Mouse (Mus musculus) embryo, embryonic 11.5 days (tissue): ENCODE measurements at regions not wholly inside any gene's neighbourhood (a gene's known extent, or its start where the extent isn't known, plus 50 kb on each side); places are given as distances from the start of the nearest gene placed in this dataset.

Source experiments
- DNase-seq: peaks from one replicate; pipeline ENCODE4 v3.0.0-alpha.2; 2012; ENCODE audit warnings: low read depth, low spot score

DNA sequence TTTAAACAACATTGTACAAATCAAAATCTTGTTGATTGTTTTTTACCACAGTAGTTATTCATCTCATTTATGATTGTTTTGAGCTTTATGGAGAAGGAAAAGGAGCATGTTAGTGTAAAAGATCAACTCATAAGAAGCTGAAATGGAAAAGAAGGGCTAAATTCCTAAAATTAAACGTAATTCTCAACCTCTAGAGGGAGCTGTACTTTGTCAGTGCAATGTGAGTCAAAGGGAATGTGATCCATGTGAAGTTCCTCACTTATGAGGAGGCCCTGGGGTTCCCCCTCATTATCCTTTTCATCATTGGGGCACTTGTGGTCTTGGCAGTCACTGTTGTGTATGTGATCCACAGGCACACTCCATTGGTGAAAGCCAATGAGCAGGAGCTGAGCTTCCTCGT lies 54.0 kb upstream of the Vmn2r7 start:
- DNase-seq, result no peak

DNA sequence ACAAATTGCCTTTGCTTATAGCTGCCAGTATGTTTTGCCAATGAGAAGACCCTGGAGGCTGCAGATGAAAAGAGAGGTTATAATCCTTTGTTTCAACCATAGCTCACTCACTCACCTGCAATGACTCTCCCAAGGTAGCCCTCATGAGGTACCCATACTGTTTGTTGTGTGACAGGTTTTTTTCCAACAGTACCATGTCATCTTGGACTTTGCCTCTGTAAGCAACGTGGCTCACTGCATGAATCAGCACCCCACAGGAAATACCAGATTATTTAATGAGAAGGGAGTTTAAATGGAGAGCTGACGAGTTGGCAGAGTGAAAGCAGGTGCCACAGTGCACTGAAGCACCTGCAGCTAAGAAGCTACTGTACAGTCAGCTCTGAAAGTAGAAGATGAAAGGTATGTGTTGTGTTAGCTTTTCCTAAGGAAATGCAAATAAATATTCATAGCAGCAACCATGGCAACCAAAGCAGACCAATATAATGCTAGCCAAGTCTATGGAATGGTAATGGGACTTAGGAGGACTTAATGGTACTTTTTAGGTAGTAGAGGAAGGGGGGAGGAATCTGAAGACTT lies 56.8 kb upstream of the Vmn2r7 start:
- DNase-seq, result no peak

DNA sequence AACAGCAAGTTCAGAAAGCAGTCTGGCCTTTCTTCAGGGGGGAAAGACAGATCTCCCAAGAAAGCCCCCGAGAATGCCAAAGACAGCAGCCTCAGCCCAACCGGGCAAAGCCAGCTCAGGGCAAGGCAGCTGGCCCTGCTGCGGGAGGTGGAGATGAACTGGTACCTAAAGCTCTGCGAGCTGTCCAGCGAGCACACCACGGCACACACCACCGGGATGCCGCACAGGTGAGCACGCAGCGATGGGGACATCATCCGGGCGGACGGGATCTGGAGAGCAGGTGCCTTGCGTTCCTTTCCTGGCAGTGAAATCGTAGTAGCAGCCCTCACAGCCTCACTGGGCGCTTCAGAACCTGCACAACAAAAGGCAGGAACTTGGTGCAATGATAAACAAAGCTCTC lies 104.7 kb upstream of the Vmn2r7 start:
- DNase-seq, result no peak

GRCm38 (mm10) chr3:64964667-64965415 lies 120.3 kb upstream of the Vmn2r7 start:
- DNase-seq, result no peak

DNA sequence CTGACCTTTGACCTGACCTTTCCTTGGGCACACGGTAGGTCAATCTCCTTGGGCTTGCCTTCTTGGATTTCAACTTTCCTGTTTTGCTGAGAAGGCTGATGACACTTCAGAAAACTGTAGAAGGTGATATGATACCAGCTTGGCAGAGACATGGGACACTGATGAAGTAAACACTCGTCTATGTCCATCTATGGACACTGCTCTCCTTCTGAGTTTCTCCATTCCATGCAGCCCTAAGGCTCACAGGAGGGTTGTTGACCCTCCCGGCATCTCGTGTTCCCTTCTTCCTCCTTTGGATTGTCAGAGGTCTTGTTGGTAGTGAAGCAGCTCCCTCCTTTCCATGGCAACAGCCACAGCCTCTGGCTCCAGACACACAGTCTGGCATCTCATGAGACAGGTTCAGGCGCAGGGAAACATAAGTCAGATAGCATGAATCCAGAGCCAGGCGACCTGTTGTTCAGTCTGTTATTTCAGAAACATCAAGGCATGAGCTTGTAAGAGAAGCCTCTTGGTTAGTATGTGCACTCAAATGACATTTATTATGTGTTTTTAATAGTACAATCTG lies 120.9 kb upstream of the Vmn2r7 start:
- DNase-seq, result no peak

DNA sequence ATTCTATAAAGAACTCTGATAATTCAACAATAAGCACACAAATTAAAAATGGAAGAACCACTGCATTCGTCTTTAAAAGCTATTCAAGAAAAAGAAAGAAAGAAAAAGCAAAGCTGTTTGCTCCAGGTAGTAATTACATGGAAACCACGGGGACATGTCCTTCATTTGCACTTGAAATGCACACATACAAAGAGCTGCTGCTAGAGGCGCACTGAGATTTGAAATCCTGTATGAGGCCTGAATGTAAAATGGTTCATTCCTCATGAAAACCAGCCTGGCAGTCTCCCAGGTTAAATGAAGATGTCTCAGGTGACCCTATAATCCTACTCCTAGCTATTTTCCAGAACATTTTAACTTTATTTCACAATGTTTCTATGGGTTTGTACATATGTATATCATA lies 123.7 kb upstream of the Vmn2r7 start:
- DNase-seq, result no peak

DNA sequence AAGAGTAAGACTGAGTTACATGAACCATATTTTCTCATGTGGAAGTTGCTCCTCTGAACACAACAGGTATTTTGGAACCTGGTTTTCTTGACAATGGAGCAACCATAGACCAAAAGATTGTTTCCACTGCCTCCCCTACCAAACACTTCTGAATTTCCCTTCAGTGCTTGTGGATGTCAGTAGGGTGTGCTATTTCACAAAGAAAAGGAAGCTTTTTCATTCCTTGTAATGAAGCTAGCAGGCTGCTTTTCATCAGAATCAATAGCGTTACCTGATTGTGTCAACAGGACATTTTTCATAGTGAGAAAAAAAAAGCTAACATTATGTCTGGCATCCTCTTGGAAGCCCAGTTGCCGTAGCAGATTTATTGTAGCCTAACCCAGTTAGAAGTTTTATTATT lies 124.8 kb upstream of the Kcnab1 start:
- no peak for DNase-seq

DNA sequence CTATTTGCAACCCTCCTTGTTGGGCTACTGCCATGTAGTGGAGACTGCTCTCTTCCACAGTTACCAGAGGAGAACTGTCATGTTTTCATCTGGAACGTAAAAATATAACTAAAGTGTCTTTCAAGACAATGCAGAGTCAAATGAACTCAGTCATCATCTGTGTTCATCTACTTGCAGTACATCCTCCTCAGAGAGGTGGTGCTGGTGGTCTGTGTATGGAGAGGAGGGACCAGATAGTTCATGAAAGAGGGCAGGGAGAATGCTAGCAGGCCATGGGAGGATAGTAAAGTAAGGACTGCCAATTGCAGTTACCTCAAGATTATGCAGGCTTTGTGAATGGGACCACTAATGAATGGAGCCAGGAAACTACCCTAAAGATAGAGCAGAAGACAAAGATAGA lies 121.5 kb upstream of the Kcnab1 start:
- no peak for DNase-seq

- no peak for DNase-seq
Measured at GRCm38 (mm10) chr3:64996451-64996850, 112.7 kb upstream of the Kcnab1 start.

- no peak for DNase-seq
Measured at GRCm38 (mm10) chr3:64997552-64997951, 111.6 kb upstream of the Kcnab1 start.

- no peak for DNase-seq
Measured at GRCm38 (mm10) chr3:65001131-65001530, 108.1 kb upstream of the Kcnab1 start.

GRCm38 (mm10) chr3:65002578-65002977 lies 106.6 kb upstream of the Kcnab1 start:
- no peak for DNase-seq

- no peak for DNase-seq
Measured at GRCm38 (mm10) chr3:65006127-65006526, 103.1 kb upstream of the Kcnab1 start.

- DNase-seq, result no peak
Measured at GRCm38 (mm10) chr3:65006565-65006964, 102.6 kb upstream of the Kcnab1 start.

GRCm38 (mm10) chr3:65023876-65024275 lies 85.3 kb upstream of the Kcnab1 start:
- no peak for DNase-seq

DNA sequence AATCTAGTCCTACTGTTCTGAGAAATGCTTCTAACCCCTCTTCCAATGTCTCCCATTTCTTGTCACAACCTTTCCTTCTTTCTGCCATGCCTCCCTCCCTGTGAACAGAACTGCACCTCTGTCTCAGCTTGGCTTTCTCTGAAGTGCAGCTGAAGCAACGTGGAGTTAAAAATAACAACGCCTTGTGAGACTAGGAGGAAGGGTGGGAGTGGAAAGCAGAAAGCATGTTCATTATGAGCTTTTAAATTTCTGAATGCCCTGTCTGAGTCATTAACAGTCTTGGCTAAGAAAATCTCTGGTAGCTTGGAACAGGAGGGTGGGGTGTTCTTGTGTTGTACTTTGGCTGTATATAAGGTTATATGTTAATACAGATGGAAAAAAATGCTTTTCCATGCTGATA lies 71.6 kb upstream of the Kcnab1 start:
- no peak for DNase-seq

DNA sequence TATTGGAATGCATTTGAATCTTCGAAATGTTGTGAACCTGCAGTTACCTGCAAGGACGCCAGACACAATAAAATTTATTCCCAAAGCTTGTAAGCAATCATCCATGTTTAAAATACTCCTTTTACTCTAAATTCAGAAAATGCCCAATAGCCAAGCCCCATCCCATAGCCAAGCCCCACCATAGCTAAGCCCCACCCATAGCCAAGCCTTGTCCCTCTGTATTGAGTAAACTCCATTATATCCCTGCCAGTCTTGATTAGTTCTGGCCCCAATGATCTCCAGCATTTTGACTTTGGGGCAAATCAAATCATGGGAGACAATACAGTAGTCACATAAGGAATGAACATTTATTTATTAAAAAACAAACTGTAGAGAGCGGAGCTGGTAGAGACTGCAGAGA lies 61.3 kb upstream of the Kcnab1 start:
- no peak for DNase-seq

- peak; percentile 11 for DNase-seq
Measured at GRCm38 (mm10) chr3:65055401-65055800, 53.8 kb upstream of the Kcnab1 start.
